Mouse (Mus musculus) cerebellum, adult 11 months (tissue): ENCODE measurements around the gene Mars.
"Not testable (repeated sequence)": the region's sequence is repeated elsewhere in the genome, so short reads cannot be mapped to it uniquely, and the experiment has no call there.

Source experiments
- DNase-seq: peaks from one replicate; pipeline ENCODE4 v3.0.0; 2022

The Mars gene

GRCm38 (mm10) chr10:127309167-127309566, 2.4 kb downstream of the Mars start:
- not testable (repeated sequence) for DNase-seq

- no peak for DNase-seq
Measured at GRCm38 (mm10) chr10:127303136-127303535, 8.4 kb downstream of the Mars start.

GRCm38 (mm10) chr10:127300361-127300760, 11.2 kb downstream of the Mars start:
- DNase-seq, result no peak

GRCm38 (mm10) chr10:127297015-127297871, 14.3 kb downstream of the Mars start:
- DNase-seq, result no peak

- no peak for DNase-seq
Measured at GRCm38 (mm10) chr10:127295986-127296794, 15.4 kb downstream of the Mars start.

GRCm38 (mm10) chr10:127294895-127295510, 16.6 kb downstream of the Mars start:
- no peak for DNase-seq

- DNase-seq, result no peak
Measured at GRCm38 (mm10) chr10:127293590-127294113, 17.9 kb downstream of the Mars start.

GRCm38 (mm10) chr10:127292987-127293538, 18.5 kb downstream of the Mars start:
- no peak for DNase-seq

- no peak for DNase-seq
Measured at GRCm38 (mm10) chr10:127291881-127292638, 19.5 kb downstream of the Mars start.

GRCm38 (mm10) chr10:127290930-127291880, 20.4 kb downstream of the Mars start:
- peak; percentile 28 for DNase-seq

- peak; percentile 100 for DNase-seq
Measured at GRCm38 (mm10) chr10:127290307-127290929, 21.2 kb downstream of the Mars start.

GRCm38 (mm10) chr10:127289573-127290191, 21.9 kb downstream of the Mars start:
- peak; percentile 80 for DNase-seq

GRCm38 (mm10) chr10:127288800-127289572, 22.6 kb downstream of the Mars start, which contains the start of gene Mbd6:
Gene Mbd6 (minus strand): TSS chr10:127289018.
- peak; percentile 91 for DNase-seq

GRCm38 (mm10) chr10:127288328-127288799, 23.2 kb downstream of the Mars start:
- DNase-seq, result no peak

- DNase-seq, result no peak
Measured at GRCm38 (mm10) chr10:127287936-127288293, 23.7 kb downstream of the Mars start.

GRCm38 (mm10) chr10:127287271-127287935, 24.2 kb downstream of the Mars start:
- peak; percentile 31 for DNase-seq

GRCm38 (mm10) chr10:127286730-127287129, 24.9 kb downstream of the Mars start:
- DNase-seq, result peak; percentile 42

- peak; percentile 29 for DNase-seq
Measured at GRCm38 (mm10) chr10:127286194-127286593, 25.4 kb downstream of the Mars start.
